Mouse (Mus musculus) liver, adult 2 months (tissue): ENCODE measurements around the gene Itsn2.

ENCODE experiments used
- CTCF ChIP-seq: fragments of 200-500 bp; IDR thresholded peaks from 2 replicates; pipeline ENCODE4 v1.5.1; 2011; ENCODE audit warnings: low read depth, low read length, control low read depth
- POLR2A ChIP-seq: fragments of 200-500 bp; IDR thresholded peaks from 2 replicates; pipeline ENCODE4 v1.6.1; 2011; ENCODE audit warnings: low read length, control low read depth; ENCODE audit not compliant: insufficient read depth; ENCODE audit errors: extremely low read depth

GRCm38 (mm10) chr12:4731629-4732028 lies 139.2 kb downstream of the Itsn2 start:
- TF ChIP-seq POLR2A (no peak), CTCF (no peak)
